Mouse (Mus musculus): Measurements from ENCODE around the gene Cdkn2a. TPM values are rescaled to one million over a fixed set of nuclear protein-coding genes. Genes with fewer than 3 reads are reported as not detected.

Gene Cdkn2a
- under 1 TPM in 2 of 4 experiments, not detected in 2; 0.32 to 0.62 TPM for total RNA-seq (2022)

- peak; percentile 60 for DNase-seq (ENCODE audit: low spot score)
Measured at GRCm38 (mm10) chr4:89294486-89295440, at the start of gene Cdkn2a. Gene Cdkn2a (minus strand): TSS chr4:89294653.

- no peak for DNase-seq (ENCODE audit: low spot score)
Measured at GRCm38 (mm10) chr4:89313461-89313860, 19.0 kb upstream of the Cdkn2a start.

- DNase-seq (ENCODE audit: low spot score): peak; percentile 97
Measured at GRCm38 (mm10) chr4:89310491-89311254, 16.2 kb upstream of the Cdkn2a start, which contains the start of gene Cdkn2b. Gene Cdkn2b (minus strand): TSS chr4:89311039.

GRCm38 (mm10) chr4:89309996-89310395, 15.5 kb upstream of the Cdkn2a start:
- no peak for DNase-seq (ENCODE audit: low spot score)

GRCm38 (mm10) chr4:89308001-89308400, 13.5 kb upstream of the Cdkn2a start:
- DNase-seq (ENCODE audit: low spot score): no peak

- no peak for DNase-seq (ENCODE audit: low spot score)
Measured at GRCm38 (mm10) chr4:89306798-89307365, 12.4 kb upstream of the Cdkn2a start.

GRCm38 (mm10) chr4:89305691-89306090, 11.2 kb upstream of the Cdkn2a start:
- no peak for DNase-seq (ENCODE audit: low spot score)

GRCm38 (mm10) chr4:89303281-89303995, 9.0 kb upstream of the Cdkn2a start:
- DNase-seq (ENCODE audit: low spot score): no peak

- DNase-seq (ENCODE audit: low spot score): no peak
Measured at GRCm38 (mm10) chr4:89302129-89302528, 7.7 kb upstream of the Cdkn2a start.

- DNase-seq (ENCODE audit: low spot score): no peak
Measured at GRCm38 (mm10) chr4:89299721-89300120, 5.3 kb upstream of the Cdkn2a start.

GRCm38 (mm10) chr4:89295441-89296220, 1.2 kb upstream of the Cdkn2a start:
- no peak for DNase-seq (ENCODE audit: low spot score)

- no peak for DNase-seq (ENCODE audit: low spot score)
Measured at GRCm38 (mm10) chr4:89294091-89294485, 365 bp downstream of the Cdkn2a start.

- DNase-seq (ENCODE audit: low spot score): no peak
Measured at GRCm38 (mm10) chr4:89293516-89293915, 937 bp downstream of the Cdkn2a start.

GRCm38 (mm10) chr4:89289028-89289427, 5.4 kb downstream of the Cdkn2a start:
- DNase-seq (ENCODE audit: low spot score): no peak

- DNase-seq (ENCODE audit: low spot score): no peak
Measured at GRCm38 (mm10) chr4:89286566-89286965, 7.9 kb downstream of the Cdkn2a start.

GRCm38 (mm10) chr4:89285688-89286087, 8.8 kb downstream of the Cdkn2a start:
- DNase-seq (ENCODE audit: low spot score): no peak

GRCm38 (mm10) chr4:89282661-89283060, 11.8 kb downstream of the Cdkn2a start:
- no peak for DNase-seq (ENCODE audit: low spot score)

GRCm38 (mm10) chr4:89282036-89282566, 12.4 kb downstream of the Cdkn2a start:
- DNase-seq (ENCODE audit: low spot score): no peak

GRCm38 (mm10) chr4:89281236-89281635, 13.2 kb downstream of the Cdkn2a start:
- DNase-seq (ENCODE audit: low spot score): no peak

GRCm38 (mm10) chr4:89279641-89280040, 14.8 kb downstream of the Cdkn2a start:
- DNase-seq (ENCODE audit: low spot score): no peak

All from heart, adult 8-10 months (tissue).